Mouse (Mus musculus) neural tube, embryonic 15.5 days (tissue): ENCODE results near the gene Klhl23. TPM values are rescaled to one million over a fixed set of nuclear protein-coding genes. Genes with fewer than 3 reads are reported as not detected.
"Not testable (repeated sequence)": the region's sequence is repeated elsewhere in the genome, so short reads cannot be mapped to it uniquely, and the experiment has no call there.

ENCODE experiments used
- ATAC-seq: fragments of 200-750 bp; cut with Nextera tagmentation; 2 replicates; pipeline ENCODE4 v1.8.0; 2017; ENCODE audit warnings: mild to moderate bottlenecking, moderate TSS enrichment, moderate library complexity; ENCODE audit not compliant: low FRiP score
- H3K27ac ChIP-seq: fragments of 300-500 bp; sonication (generic); replicated peaks from 2 replicates; pipeline ENCODE4 v1.5.1; 2015; ENCODE audit warnings: mild to moderate bottlenecking, inconsistent platforms
- H3K27me3 ChIP-seq: fragments of 300-500 bp; sonication (generic); replicated peaks from 2 replicates; pipeline ENCODE4 v1.6.1; 2015; ENCODE audit warnings: inconsistent platforms
- H3K36me3 ChIP-seq: fragments of 300-500 bp; sonication (generic); 2 replicates; pipeline ENCODE4 v1.6.1; 2015; ENCODE audit warnings: inconsistent platforms
- H3K4me1 ChIP-seq: fragments of 300-500 bp; sonication (generic); 2 replicates; pipeline ENCODE4 v1.6.1; 2015; ENCODE audit warnings: inconsistent platforms
- H3K4me2 ChIP-seq: fragments of 300-500 bp; sonication (generic); 2 replicates; pipeline ENCODE4 v1.6.1; 2015; ENCODE audit warnings: inconsistent platforms, mild to moderate bottlenecking, moderate library complexity
- H3K4me3 ChIP-seq: fragments of 300-500 bp; sonication (generic); replicated peaks from 2 replicates; pipeline ENCODE4 v1.5.1; 2015; ENCODE audit warnings: mild to moderate bottlenecking, inconsistent platforms
- H3K9ac ChIP-seq: fragments of 300-500 bp; sonication (generic); replicated peaks from 2 replicates; pipeline ENCODE4 v1.6.1; 2015; ENCODE audit warnings: mild to moderate bottlenecking, inconsistent platforms
- H3K9me3 ChIP-seq: fragments of 300-500 bp; sonication (generic); replicated peaks from 2 replicates; pipeline ENCODE4 v1.6.1; 2016; ENCODE audit warnings: inconsistent platforms
- WGBS: fragments of 180-500 bp; shearing (Covaris S2); methylation state at CpG from one replicate; pipeline ENCODE4 v1.1.7; 2015; ENCODE audit warnings: mixed read lengths; 5-methylcytosine and 5-hydroxymethylcytosine counted together
- polyA plus RNA-seq: library from polyadenylated mRNA; unstranded; fragments of >200 nt; fragmentation: Nextera tagmentation; extraction: Ambion mirVana; gene quantifications from 2 replicates; pipeline ENCODE4 v1.2.1, GENCODE M21; 2015

Klhl23 gene
- 88.3 and 96.9 TPM in 2 replicates for polyA plus RNA-seq

DNA sequence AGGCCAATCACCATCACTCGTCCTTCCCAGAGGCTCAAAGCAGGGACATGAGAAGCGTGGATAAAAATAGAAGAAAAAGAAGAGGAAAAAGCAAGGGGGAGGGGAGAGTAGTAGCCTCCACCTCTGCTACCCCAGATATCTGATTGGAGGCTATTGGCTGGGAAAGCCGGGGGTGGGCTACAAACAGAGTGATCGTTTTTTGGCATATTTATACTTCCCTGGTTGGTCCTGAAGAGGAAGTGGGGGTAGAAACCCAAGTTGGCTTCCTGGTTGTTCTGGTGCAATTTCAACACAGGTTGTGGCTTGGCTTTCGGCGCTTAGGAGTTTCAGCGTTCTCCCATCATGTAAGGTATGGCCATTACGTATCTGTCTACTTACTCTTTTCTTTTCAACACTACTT lies at the start of gene Klhl23:
Gene Klhl23 (plus strand): TSS at position 234 of the 400 bp plus-strand sequence.
- peak within 1 kb of the TSS; percentile 96 for H3K27ac ChIP-seq
- no peak for ATAC-seq
- peak within 1 kb of the TSS; percentile 88 for H3K9ac ChIP-seq
- H3K4me2 ChIP-seq, result peak within 1 kb of the TSS; percentile 78
- 22% methylated on average over 8 of the region's 8 CpGs for WGBS
- no peaks in the 10 kb centered on the region for H3K9me3 ChIP-seq
- H3K4me3 ChIP-seq, result peak within 1 kb of the TSS; percentile 82
- peaks cover 38% of the 10 kb centered on the region for H3K4me1 ChIP-seq
- no peaks in the 10 kb centered on the region for H3K27me3 ChIP-seq
- H3K36me3 ChIP-seq, result peaks cover 9% of the 10 kb centered on the region; the same call in 1 of the 2 replicates

DNA sequence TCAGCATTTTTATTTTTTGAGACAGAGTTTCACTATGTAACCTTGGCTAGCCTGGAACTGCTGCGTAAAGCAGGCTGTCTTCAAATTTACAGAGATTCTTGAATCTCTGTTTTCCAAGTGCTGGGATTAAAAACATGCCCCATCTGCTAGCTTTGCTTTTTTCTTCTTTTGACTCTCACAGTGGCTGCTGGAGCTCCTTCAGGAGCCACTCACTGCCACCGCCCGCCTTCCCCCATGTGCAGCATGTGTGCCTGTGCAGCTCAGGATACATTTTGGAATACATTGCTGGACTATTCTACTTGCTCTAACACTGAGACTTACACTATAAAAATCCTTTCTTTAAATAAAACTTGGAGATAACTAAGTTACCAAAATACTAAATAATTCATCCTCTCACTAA lies 48.4 kb upstream of the Klhl23 start:
- no peaks in the 10 kb centered on the region for H3K27me3 ChIP-seq
- no peak overlapping the region for H3K27ac ChIP-seq
- H3K9me3 ChIP-seq, result no peaks in the 10 kb centered on the region
- no peak overlapping the region for H3K9ac ChIP-seq
- no peak for ATAC-seq
- H3K36me3 ChIP-seq, result peaks cover 3% of the 10 kb centered on the region; the same call in 1 of the 2 replicates
- no peak overlapping the region for H3K4me2 ChIP-seq
- WGBS, result 99% methylated on average over 3 of the region's 3 CpGs
- no peak overlapping the region for H3K4me3 ChIP-seq
- H3K4me1 ChIP-seq, result no peaks in the 10 kb centered on the region

DNA sequence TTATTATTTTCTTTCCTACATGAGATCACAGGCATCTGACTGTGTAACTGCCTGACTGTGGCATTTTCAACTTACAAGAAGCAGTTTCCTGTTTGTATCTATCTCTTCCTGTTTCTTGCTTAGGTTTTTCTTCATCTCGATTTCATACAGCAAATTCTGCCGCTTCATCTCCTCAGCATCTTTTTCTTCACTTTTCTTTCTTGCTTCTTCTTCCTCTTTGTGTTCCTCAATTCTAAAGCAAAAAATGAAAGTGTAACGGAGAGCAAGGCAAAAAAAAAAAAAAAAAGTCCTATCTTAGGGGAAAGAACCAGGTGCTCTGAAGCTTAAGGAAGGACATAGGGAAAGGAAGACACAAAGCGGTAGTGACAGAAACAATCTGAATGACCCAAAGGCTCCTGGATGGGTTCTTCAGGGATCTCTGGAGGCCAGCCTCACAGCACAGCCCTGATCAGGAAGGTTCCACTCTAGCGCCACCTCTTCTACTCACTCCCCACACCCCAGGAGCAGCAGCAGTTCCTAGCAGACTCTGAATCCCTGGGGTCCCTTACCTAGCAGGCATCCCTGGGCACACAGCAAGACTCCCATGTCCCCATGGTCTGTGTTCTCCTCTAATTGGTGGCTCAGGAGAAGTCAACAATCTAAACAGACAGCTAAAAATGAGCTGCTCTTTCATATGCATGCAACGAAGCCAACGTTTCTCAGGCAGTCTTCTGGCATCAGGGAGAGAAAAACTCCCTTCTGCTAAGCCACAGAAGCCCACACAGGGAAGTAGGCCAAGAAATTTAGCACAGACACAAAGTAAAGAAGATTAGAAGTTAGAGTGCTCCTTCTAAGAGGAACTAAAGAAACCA lies 43.5 kb upstream of the Klhl23 start:
- no peaks in the 10 kb centered on the region for H3K27me3 ChIP-seq
- no peak for ATAC-seq
- H3K4me2 ChIP-seq, result no peak overlapping the region
- H3K4me1 ChIP-seq, result no peaks in the 10 kb centered on the region
- H3K9me3 ChIP-seq, result no peaks in the 10 kb centered on the region
- H3K4me3 ChIP-seq, result no peak overlapping the region
- no peak overlapping the region for H3K27ac ChIP-seq
- H3K36me3 ChIP-seq, result peaks cover 10% of the 10 kb centered on the region
- H3K9ac ChIP-seq, result no peak overlapping the region
- WGBS, result 78% methylated on average over 7 of the region's 7 CpGs

DNA sequence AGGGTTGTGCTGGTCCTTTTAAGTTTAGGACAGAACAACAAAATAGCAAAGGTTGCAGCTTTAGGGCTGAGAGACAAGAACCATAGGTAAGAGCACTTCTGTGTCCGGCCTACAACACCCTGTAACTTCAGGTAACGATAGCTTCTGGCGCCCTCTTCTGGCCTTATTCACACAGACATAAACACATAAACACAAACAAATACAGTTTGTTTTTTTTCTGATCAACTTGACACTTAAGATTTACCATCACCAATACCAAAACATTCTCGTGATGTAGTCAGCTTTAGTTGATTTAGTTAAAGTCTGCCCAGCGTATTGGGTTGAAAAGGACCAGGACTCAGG lies 42.9 kb upstream of the Klhl23 start:
- no peak for ATAC-seq
- H3K4me1 ChIP-seq, result no peaks in the 10 kb centered on the region
- H3K9ac ChIP-seq, result no peak overlapping the region
- 52% methylated on average over 5 of the region's 5 CpGs for whole genome bisulfite sequencing
- H3K9me3 ChIP-seq, result no peaks in the 10 kb centered on the region
- H3K4me2 ChIP-seq, result no peak overlapping the region
- H3K36me3 ChIP-seq, result peaks cover 10% of the 10 kb centered on the region
- no peaks in the 10 kb centered on the region for H3K27me3 ChIP-seq
- H3K27ac ChIP-seq, result no peak overlapping the region
- H3K4me3 ChIP-seq, result no peak overlapping the region

DNA sequence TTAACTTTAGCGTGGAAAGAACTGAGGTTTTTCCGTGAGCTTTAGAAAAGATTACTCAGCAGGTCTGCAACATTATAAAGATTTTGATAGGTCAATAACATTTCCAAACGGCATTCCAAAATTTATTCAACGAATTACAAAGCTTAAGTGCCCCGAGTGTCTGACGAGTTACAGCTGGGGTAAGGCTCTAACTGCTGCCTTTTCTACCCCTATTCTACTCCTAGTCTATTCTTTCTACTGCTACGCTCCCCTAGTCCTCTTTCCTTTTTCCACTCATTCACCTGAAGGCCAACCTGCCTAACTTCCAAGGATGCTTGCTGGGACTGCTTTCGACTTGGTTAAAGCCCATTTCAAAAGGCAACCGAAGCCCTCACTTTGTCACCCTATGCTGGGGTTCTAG lies 32.8 kb upstream of the Klhl23 start:
- no peak; the same call in 1 of the 2 replicates for ATAC-seq
- Histone ChIP-seq H3K9ac (peak overlapping the region; percentile 59), H3K36me3 (peaks cover 21% of the 10 kb centered on the region), H3K4me3 (peak overlapping the region; percentile 72), H3K4me1 (peaks cover 20% of the 10 kb centered on the region), H3K27me3 (no peaks in the 10 kb centered on the region), H3K27ac (peak overlapping the region; percentile 88), H3K4me2 (peak overlapping the region; percentile 89), H3K9me3 (no peaks in the 10 kb centered on the region)
- 25% methylated on average over 9 of the region's 9 CpGs for WGBS

DNA sequence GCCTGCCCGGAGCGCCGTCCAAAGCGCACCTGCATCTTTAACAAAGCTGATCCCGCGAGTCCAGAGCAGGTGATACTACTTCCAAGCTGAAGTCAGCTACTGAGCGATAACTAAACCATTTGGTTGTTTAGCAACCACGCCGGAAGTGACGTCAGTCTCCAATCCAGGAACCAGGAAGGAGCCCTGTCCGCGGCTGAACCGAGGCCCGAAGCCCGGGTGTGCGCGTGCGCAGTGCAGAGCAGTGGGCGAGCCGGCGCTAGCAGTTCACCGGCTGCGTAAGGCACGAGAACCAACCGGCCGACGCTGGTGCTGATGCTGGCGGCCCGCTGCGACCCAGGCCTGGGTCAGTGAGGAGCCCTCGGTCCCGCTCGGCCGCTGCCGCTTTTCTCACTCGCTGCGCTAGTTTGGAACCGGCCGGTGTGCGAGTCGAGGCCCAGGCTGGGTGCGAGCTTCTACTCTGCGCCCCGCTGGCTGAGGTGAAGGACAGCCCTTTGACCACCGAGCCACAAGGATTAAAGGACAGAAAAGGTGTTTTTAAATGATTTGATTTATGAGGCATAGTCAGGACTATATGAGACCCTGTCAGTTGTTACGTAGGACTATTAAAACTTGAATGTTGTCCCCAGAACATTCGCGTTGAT lies 32.2 kb upstream of the Klhl23 start, which contains the start of the genes Ccdc173 and Phospho2:
Gene Ccdc173 (minus strand): TSS at position 147 of the 641 bp plus-strand sequence.
Gene Phospho2 (plus strand): TSS at position 195 of the 641 bp plus-strand sequence.
- H3K9ac ChIP-seq, result peak within 1 kb of the TSS; percentile 72
- no peaks in the 10 kb centered on the region for H3K27me3 ChIP-seq
- H3K4me3 ChIP-seq, result peak within 1 kb of the TSS; percentile 72
- ATAC-seq, result peak; percentile 98
- peaks cover 20% of the 10 kb centered on the region for H3K4me1 ChIP-seq
- H3K36me3 ChIP-seq, result peaks cover 25% of the 10 kb centered on the region
- 2% methylated on average over 48 of the region's 48 CpGs for WGBS
- H3K4me2 ChIP-seq, result peak within 1 kb of the TSS; percentile 89
- H3K9me3 ChIP-seq, result no peaks in the 10 kb centered on the region
- H3K27ac ChIP-seq, result peak within 1 kb of the TSS; percentile 88

DNA sequence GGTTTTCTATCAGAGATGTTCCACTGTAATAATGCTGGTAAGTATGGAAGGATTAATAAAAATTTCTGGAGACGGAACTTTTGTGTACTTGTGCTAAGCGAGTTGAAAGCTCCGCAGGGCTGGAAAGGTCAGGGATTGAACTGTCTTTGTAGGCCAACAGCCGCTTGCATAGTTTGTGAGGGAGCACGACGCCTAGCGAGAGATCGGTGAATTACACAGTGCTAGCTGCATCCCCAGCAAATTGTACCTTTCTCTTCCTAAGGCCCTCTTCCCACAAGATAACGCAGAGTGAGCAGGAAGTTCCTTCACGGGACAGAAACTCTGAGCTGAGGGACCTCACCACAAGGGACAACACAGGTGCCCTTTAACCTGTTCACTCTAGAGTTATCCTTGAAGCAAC lies 31.5 kb upstream of the Klhl23 start:
- Histone ChIP-seq H3K36me3 (peaks cover 30% of the 10 kb centered on the region), H3K4me1 (peaks cover 20% of the 10 kb centered on the region), H3K4me2 (peak overlapping the region; percentile 89), H3K9me3 (no peaks in the 10 kb centered on the region), H3K27me3 (no peaks in the 10 kb centered on the region), H3K9ac (peak overlapping the region; percentile 72), H3K27ac (peak overlapping the region; percentile 88; the same call in 1 of the 2 replicates), H3K4me3 (peak overlapping the region; percentile 72)
- no peak for ATAC-seq
- WGBS, result under 1% methylated on average over 10 of the region's 10 CpGs

DNA sequence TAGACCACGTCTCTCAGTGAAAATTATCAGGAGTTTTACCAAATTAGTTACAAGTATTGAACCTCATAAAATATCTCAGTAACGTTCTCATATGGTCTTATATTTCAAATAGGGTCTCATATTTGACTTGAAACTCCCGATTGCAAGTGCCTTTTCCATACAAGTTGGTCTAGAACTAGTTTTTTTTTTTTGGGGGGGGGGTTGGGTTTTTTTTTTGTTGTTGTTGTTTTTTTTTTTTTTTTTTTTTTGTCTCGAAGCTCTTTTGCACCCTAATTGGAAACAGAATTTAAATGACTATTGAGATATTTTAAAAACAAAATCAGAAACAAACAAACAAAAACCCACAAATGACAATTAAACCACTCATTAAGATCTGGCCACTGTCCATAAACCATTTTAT lies 31.0 kb upstream of the Klhl23 start:
- peak overlapping the region; percentile 72 for H3K4me3 ChIP-seq
- no peak overlapping the region for H3K27ac ChIP-seq
- H3K9ac ChIP-seq, result no peak overlapping the region
- H3K36me3 ChIP-seq, result peaks cover 32% of the 10 kb centered on the region
- H3K27me3 ChIP-seq, result no peaks in the 10 kb centered on the region
- no peaks in the 10 kb centered on the region for H3K9me3 ChIP-seq
- ATAC-seq, result no peak
- peaks cover 20% of the 10 kb centered on the region for H3K4me1 ChIP-seq
- 76% methylated on average over 4 of the region's 4 CpGs for WGBS
- peak overlapping the region; percentile 89 for H3K4me2 ChIP-seq

DNA sequence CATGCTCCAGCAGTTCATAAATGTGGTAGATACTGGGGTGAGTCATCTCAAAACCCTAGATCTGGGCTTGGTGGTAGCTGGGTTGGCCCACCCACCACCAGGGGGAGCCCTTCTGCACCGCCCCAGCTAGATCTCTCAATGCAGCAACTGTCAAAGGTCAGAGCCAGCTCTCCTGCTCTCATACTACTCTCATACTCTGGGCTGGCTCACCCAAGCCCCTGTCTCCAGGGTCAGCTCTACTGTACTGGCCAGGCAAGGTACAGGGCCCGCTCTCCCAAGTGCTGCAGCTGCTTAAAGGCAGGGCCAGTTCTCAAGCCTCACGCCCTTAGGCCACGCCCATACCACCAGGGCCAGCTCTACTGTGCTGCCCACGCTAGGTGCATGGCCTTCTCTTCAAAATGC lies 18.8 kb upstream of the Klhl23 start:
- Histone ChIP-seq H3K4me3 (no peak overlapping the region), H3K27me3 (no peaks in the 10 kb centered on the region), H3K4me1 (no peaks in the 10 kb centered on the region), H3K9ac (no peak overlapping the region), H3K9me3 (no peaks in the 10 kb centered on the region), H3K27ac (no peak overlapping the region), H3K4me2 (no peak overlapping the region), H3K36me3 (no peaks in the 10 kb centered on the region)
- WGBS, result 64% methylated on average over 5 of the region's 5 CpGs
- no peak for ATAC-seq

DNA sequence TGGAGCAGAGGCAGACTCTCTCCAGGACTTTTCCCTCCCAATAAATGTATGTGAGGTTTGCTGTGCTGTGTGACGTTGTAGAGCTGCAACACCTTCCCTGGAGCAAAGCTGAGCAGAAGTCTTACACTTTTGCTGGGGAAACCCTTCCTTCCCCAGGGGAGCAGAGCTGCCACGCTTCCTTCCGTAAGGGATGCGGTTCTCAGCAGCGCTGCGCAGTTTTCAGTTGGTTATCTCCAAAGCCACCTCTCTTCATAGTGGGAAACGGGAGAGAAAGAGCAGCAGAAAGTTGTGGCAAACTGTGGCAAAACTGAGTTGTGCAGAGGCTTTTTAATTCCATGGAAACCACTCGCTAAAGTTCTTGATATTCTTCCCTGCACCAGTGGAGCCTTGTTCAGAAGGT lies 18.0 kb upstream of the Klhl23 start:
- H3K9ac ChIP-seq, result no peak overlapping the region
- WGBS, result 77% methylated on average over 8 of the region's 8 CpGs
- no peaks in the 10 kb centered on the region for H3K9me3 ChIP-seq
- ATAC-seq, result no peak
- no peaks in the 10 kb centered on the region for H3K27me3 ChIP-seq
- H3K4me1 ChIP-seq, result no peaks in the 10 kb centered on the region
- no peaks in the 10 kb centered on the region for H3K36me3 ChIP-seq
- no peak overlapping the region for H3K4me2 ChIP-seq
- H3K4me3 ChIP-seq, result no peak overlapping the region
- no peak overlapping the region for H3K27ac ChIP-seq

DNA sequence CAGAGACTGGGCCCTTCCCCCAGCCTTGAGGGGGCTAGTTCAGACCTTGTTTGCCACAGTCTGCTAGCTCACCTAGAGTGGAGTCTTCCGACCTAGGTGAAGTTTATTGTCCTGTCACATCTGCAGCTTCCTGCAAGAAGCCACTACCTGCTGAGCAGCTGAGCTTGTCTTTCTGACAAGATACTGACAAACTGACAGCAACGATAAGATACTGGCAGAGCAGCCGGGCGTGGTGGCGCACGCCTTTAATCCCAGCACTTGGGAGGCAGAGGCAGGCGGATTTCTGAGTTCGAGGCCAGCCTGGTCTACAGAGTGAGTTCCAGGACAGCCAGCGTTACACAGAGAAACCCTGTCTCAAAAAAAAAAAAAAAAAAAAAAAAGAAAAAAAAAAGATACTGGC lies 17.1 kb upstream of the Klhl23 start:
- H3K4me2 ChIP-seq, ATAC-seq, H3K9me3 ChIP-seq, H3K27ac ChIP-seq, H3K4me3 ChIP-seq, H3K4me1 ChIP-seq, H3K9ac ChIP-seq, H3K27me3 ChIP-seq, H3K36me3 ChIP-seq: not testable (repeated sequence)
- 90% methylated on average over 9 of the region's 9 CpGs for WGBS

DNA sequence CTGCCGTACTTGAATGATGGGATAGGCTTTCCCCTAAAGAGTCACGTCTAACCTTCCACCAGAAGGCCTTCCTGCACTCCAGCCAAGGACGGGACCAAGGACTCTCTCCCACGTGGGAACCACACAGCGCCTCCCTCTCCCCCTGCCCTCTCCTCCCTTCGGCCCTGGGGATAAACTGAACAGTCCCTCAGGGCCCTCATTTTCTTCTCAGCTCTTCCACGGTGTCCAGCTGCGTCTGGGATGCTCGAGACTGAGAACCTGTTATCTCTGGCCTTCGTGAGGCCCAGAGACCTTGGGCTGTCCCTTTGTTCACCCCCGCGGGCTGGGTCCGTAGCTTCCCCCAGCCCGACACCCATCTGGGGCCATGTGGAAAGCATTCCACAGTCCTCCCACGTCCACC lies 11.6 kb upstream of the Klhl23 start:
- no peaks in the 10 kb centered on the region for H3K4me1 ChIP-seq
- H3K36me3 ChIP-seq, result no peaks in the 10 kb centered on the region
- no peak overlapping the region for H3K27ac ChIP-seq
- H3K4me3 ChIP-seq, result no peak overlapping the region
- H3K9ac ChIP-seq, result no peak overlapping the region
- H3K27me3 ChIP-seq, result no peaks in the 10 kb centered on the region
- H3K9me3 ChIP-seq, result no peaks in the 10 kb centered on the region
- H3K4me2 ChIP-seq, result no peak overlapping the region
- 74% methylated on average over 15 of the region's 15 CpGs for WGBS
- no peak for ATAC-seq
